Mouse (Mus musculus): Measurements from ENCODE around the gene Gtse1. TPM values are rescaled to one million over a fixed set of nuclear protein-coding genes. Genes with fewer than 3 reads are reported as not detected.

Gene Gtse1
- polyA plus RNA-seq, 1 experiment, result 2.9 TPM

DNA sequence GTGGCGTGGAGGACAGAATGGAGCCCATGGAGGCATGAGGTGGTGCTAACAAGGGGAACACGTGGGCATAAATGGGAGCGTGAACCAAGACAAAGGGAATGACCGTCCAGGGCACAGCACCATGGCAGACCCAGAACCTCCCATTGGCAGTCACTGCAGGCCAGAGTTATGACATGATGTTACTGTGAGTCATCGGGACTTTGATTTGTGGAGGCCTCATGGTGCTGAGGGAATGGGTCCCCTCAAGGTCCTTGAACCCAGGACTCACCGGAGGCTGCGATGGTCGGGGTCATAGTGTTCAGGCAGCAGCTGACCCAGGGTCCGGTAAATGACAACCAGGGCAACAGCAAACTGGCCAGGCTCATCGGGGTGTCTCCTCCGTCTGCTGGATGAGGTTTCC, 62.3 kb downstream of the Gtse1 start:
- no peak for DNase-seq (ENCODE audit: low read depth)

Other genes with a start within 250 kb of the Gtse1 start
- 3.6 and 3.8 TPM in 2 replicates for gene Ppara, start 124.8 kb upstream of the Gtse1 start, polyA plus RNA-seq (2012; rRNA removed)
- 35.1 and 51.3 TPM in 2 replicates for gene Cdpf1, start 48.0 kb upstream of the Gtse1 start, polyA plus RNA-seq (2012; rRNA removed)
- 0.62 and 1.0 TPM in 2 replicates for gene Pkdrej, start 38.0 kb upstream of the Gtse1 start, polyA plus RNA-seq (2012; rRNA removed)
- gene Ttc38, start 27.4 kb upstream of the Gtse1 start, polyA plus RNA-seq (2012; rRNA removed), result 12.6 and 18.4 TPM in 2 replicates
- 36.5 and 36.8 TPM in 2 replicates for gene Trmu, start 19.6 kb downstream of the Gtse1 start, polyA plus RNA-seq (2012; rRNA removed)
- 6.4 and 9.8 TPM in 2 replicates for gene Celsr1, start 174.0 kb downstream of the Gtse1 start, polyA plus RNA-seq (2012; rRNA removed)
- gene Gramd4, start 197.9 kb downstream of the Gtse1 start, polyA plus RNA-seq (2012; rRNA removed), result 42.5 and 44.3 TPM in 2 replicates